Mouse (Mus musculus) thymus, adult 2 months (tissue): Measurements from ENCODE around the gene Rufy2.

Experiments
- CTCF ChIP-seq: fragments of 200-500 bp; IDR thresholded peaks from 2 replicates; pipeline ENCODE4 v1.5.1; 2012; ENCODE audit warnings: mild to moderate bottlenecking, control low read depth, low read length, moderate library complexity, borderline replicate concordance; ENCODE audit not compliant: control insufficient read depth, poor library complexity, insufficient read depth; ENCODE audit errors: extremely low read depth
- POLR2A ChIP-seq: fragments of 200-500 bp; IDR thresholded peaks from 2 replicates; pipeline ENCODE4 v1.6.1; 2012; ENCODE audit warnings: mild to moderate bottlenecking, low read length, control low read depth, moderate library complexity; ENCODE audit not compliant: control insufficient read depth, poor library complexity, insufficient read depth; ENCODE audit errors: extremely low read depth

- no peak for TF ChIP-seq POLR2A
- no peak for TF ChIP-seq CTCF
Measured at GRCm38 (mm10) chr10:63000584-63000983, 20.6 kb downstream of the Rufy2 start.
